Mouse (Mus musculus): ENCODE measurements around the gene Alk.

Alk gene

GRCm38 (mm10) chr17:71973704-71974103 is 630.7 kb downstream of the Alk start:
- DNase-seq (ENCODE audit: low spot score) = no peak

- no peak for DNase-seq (ENCODE audit: low spot score)
These were observed 637.1 kb downstream of the Alk start for GRCm38 (mm10) chr17:71967356-71967755.

- DNase-seq (ENCODE audit: low spot score) = no peak
These were observed 638.5 kb downstream of the Alk start for GRCm38 (mm10) chr17:71965733-71966606.

- no peak for DNase-seq (ENCODE audit: low spot score)
These were observed 639.8 kb downstream of the Alk start for GRCm38 (mm10) chr17:71964610-71965009.

- no peak for DNase-seq (ENCODE audit: low spot score)
These were observed 641.7 kb downstream of the Alk start for GRCm38 (mm10) chr17:71962746-71963145.

GRCm38 (mm10) chr17:71955011-71955410 is 649.4 kb downstream of the Alk start:
- DNase-seq (ENCODE audit: low spot score) = no peak

- DNase-seq (ENCODE audit: low spot score) = no peak
These were observed 650.1 kb downstream of the Alk start for GRCm38 (mm10) chr17:71954217-71954844.

DNA sequence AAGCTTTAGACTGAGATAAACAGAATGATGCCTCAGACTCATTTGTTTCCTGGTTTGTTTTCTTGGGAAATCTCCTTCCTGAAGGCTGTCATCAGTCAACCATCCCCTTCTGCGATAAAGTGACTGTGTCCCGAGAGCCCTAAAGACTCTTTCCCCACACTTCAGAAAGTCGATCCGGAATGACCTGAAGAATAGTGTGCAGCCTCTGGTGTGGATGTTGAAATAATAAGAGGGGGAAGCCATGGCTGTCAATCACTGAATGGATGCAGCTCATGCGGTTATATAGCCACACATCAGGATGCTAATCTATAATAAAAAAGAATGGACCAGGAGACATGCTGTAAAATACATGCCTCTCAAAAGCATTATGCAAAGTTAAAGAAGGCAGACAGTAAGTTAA is 653.5 kb downstream of the Alk start:
- no peak for DNase-seq (ENCODE audit: low spot score)

DNA sequence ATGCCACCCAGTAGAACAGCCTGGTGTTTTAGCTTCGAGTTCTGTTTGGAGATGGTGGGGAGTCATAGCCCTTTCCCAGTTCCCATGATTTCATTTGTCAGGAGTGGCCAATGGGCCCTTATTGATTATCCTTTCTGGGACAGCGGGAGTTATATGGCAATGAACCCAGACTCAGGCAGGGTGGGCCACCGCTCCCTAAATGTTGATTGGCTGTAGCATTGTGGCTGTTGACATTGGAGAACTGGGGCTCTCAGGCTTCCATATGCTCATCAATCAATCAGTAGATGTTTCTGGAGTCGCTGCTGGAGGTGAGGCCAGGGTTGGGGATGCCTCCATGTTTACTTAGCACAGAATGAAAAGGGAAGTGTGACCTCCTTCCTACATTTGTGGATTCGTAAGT is 655.7 kb downstream of the Alk start:
- no peak for DNase-seq (ENCODE audit: low spot score)

DNA sequence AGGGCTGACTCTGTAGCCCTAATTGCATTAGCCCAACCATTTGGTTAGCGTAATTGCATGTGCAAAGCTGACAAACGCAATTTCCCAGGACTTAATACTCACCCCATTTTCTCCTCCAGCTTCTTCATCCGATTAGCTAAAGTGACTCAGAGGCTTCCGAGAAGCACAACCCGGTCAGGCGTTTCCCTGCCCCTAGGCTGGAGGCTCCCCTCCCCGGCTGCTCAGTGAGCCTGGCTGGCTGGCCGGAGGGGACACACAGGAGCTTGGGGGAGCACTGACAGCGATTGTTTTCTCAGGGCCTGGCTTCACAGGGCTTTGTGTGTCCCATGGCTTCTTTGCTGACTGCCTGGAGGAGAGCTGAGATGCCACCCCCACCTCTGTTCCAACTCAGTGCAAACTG is 657.0 kb downstream of the Alk start:
- no peak for DNase-seq (ENCODE audit: low spot score)

DNA sequence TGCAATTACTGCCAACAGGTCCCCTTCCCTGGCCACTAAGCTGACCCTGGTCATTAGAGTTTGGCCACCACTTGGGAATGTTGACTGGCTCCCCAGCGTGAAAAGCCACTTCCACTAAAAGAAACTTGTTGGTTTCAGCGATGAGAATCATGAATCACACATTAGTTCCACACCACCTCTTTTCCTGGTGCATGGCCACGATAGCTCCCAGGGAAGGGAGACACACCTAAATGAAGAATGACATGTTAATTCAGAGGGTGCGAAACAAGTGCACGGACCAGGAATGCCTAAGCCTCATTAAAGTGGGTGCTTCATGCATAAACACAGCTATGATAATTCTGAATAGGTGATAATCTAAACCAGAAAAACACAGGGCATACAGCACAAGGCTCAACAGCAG is 660.4 kb downstream of the Alk start:
- DNase-seq (ENCODE audit: low spot score) = no peak

GRCm38 (mm10) chr17:71942052-71942451 is 662.4 kb downstream of the Alk start:
- no peak for DNase-seq (ENCODE audit: low spot score)

DNA sequence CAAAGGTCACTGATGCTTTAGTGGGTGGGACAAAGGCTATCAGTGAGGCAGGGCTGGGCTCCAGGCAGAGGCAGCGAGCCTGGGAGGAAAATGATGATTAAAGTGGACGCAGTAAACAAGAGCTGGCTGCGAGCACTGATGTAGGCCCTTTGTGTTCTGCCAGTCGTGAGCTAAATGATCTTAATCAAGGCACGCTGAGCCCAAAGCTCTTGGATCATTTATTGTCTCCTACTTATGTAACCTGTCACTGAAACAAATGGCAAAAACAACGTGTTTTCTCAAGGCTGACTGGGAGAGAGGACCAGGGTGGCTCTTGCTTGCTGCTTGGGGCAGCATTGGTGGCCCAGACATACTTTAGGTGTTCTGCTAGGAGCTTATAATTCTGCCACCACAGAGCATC is 663.0 kb downstream of the Alk start:
- DNase-seq (ENCODE audit: low spot score) = no peak

DNA sequence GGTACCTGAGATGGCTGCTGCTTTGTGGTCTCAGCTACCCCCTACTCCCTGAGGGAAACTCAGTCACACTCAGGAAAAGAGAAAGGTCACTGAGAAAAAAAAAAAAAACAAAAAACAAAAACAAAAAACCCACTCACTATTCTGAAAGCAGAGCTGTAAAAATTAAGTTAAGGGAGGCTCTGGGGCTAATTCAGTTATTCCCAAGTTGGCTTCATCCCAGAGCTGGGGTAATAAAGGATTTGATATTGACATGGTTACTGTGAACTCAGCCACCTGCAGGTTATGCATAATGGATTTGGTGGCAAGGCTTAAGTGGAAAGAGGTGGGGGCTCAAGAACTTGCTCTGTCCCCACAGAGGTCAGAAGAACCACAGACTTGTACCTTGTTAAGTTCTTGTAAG is 667.7 kb downstream of the Alk start:
- no peak for DNase-seq (ENCODE audit: low spot score)

DNA sequence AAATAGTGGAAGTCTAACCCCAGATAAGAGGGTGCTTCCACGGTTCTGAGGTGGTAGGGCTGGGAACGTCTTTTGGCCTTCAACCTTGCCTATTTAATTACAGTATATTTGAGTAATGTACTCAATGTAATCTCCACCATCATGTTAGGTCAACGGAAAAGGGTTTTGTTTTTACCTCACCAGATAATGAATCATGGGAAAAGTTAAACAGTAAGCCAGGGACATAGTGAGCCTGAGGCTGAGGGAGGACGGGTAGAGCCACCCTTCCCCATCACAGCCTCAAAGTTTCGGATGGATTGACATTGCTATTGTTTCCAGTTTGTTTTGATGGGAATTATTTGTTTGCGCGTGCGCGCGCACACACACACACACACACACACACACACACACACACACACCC is 668.6 kb downstream of the Alk start:
- no peak for DNase-seq (ENCODE audit: low spot score)

DNA sequence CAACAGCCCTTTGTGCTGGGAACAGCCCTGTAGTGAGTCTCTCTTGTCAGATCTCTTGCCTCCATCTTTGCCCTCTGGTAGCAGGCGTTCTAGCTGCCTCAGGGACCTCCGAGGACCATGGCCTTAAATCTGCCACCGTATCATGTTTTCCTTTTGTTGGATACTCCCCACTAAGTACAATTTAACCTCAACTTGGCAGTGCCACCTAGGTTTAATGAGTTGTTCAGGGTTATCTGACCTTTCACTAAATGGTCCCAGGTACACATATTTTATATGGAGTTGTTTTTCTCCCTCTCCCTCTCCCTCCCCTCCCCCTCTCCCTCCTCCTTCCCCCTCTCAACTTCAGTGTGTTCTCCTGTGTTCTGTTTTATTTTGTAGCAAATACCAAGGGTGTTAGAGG is 669.1 kb downstream of the Alk start:
- DNase-seq (ENCODE audit: low spot score) = no peak

DNA sequence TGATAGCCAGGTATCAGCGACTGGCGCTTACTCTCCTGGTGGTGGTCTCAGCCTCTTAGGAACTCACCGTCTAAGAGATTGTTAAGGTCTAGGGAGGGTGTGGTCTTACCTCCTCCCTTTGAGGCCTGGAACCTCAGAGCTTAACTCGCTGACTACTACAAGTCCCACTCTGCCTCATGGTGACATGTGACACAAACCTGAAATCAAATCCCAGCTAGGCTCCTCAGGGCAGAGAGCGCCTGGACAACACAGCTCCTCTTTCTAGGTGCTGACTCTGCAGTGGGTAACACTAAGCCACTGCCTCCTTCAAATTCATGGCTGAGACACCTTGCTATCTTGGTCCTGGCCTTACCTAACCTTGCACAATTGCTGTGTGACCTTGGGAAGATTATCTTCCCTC is 689.5 kb downstream of the Alk start:
- DNase-seq (ENCODE audit: low spot score) = no peak

- no peak for DNase-seq (ENCODE audit: low spot score)
These were observed 689.9 kb downstream of the Alk start for GRCm38 (mm10) chr17:71914541-71914940.

DNA sequence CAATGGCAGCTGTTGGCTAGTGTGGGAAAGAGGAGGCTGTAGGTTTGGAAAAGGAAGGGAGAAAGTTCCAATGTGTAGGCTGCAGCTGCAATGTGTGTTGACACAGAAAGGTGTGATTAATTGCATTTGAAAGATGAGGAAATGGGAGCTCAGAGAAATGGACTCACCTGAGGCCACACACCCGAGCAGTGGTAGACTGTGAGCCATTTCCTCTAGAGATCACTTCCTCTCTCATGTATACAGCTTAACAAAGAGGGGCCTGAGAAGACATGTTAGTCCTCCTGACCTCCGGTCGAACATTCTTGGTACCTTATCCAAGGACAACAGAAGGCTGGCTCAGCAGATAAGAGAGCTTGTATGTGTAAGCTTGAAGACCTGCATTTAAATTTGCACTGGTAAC is 691.2 kb downstream of the Alk start:
- no peak for DNase-seq (ENCODE audit: low spot score)

DNA sequence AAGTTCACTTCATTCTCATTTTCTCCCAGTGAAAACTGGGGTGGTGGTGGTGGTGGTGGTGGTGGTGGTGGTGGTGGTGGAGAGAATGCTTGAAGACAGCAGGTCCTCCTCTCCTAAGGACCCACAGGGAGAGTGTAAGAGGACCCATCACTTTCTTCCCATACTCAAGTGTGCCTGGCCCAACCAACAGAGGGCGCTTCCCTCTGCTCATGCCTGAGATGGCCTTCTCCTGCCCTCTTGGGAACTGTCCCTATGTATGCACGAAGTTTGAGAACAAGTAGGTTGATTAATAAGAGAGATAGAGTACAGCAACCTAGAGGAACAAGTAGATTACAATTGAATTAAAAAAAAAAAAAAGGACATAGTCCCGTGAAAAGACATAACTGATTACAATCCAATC is 695.3 kb downstream of the Alk start:
- DNase-seq (ENCODE audit: low spot score) = no peak

DNA sequence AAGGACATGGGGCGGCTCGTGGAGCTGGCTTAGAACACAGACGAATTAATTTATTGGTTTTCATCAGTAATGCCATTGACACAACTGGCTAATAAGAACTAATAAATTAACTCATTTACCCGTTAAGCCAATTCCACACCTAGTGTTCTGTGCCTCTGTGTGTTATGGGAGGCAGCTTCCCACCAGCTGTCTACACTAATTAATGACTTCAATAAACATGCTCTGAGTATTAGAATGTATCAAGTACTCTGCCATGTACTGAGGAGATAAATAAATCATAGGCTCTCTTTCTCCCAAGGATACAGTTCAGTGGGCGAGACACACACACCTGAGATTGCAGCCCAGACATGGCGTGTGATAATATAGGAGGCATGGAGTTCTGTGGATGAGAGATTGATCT is 723.1 kb downstream of the Alk start:
- no peak for DNase-seq (ENCODE audit: low spot score)

GRCm38 (mm10) chr17:71875492-71875891 is 728.9 kb downstream of the Alk start:
- DNase-seq (ENCODE audit: low spot score) = no peak

- no peak for DNase-seq (ENCODE audit: low spot score)
These were observed 729.6 kb downstream of the Alk start for GRCm38 (mm10) chr17:71874795-71875194.

DNA sequence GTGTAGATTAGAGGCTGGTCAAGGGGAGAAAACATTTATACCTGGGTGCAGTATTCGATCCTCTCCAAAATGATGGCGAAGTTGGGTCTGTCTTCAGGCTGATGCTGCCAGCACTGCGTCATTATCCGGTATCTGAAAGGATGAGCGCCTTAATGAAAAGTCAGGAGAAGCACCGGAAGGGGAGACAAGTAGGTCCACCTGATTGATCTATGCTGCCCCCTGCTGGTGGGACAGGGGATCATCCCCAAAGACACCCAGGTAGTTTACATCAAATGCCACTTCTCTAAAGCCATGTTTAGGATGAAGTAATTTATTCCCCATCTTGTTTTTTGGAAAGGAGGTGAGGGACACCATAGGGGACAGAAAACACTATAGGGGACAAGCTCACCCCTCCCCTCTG is 730.4 kb downstream of the Alk start:
- DNase-seq (ENCODE audit: low spot score) = peak; percentile 21

Measured in ovary, postnatal 10 days (tissue).